Mouse (Mus musculus): ENCODE data around the gene Psmd14.

DNA sequence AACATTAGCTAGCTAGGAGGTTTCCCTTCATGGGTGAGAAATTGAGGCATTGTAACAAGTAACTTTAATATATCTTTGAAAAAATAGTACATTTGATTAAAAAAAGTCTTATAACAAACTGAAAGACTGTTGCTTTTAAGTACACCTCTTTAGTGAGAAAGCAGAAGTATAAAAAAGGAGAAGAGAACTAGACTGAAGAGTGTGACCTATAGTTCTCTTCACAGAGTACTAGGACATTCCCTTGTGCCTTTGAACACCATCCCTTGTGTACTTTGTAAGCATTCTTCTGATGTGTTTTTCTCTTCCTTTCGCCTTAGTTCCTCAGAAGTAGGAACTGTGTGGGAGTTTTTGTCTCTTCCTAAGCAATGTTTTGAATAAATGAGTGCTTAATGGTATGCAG, 22.7 kb downstream of the Psmd14 start:
- no peak for TF ChIP-seq CTCF (IDR thresholded peaks at IDR 0.05; ENCODE audit: control insufficient read depth, insufficient read depth, insufficient replicate concordance, low read depth, low read length)
- no peak for TF ChIP-seq POLR2A (IDR thresholded peaks at IDR 0.05; ENCODE audit: control insufficient read depth, low read depth, low read length)
